Mouse (Mus musculus): ENCODE results near the gene Thap8. TPM values are rescaled to one million over a fixed set of nuclear protein-coding genes. Genes with fewer than 3 reads are reported as not detected.

Thap8 gene
- polyA plus RNA-seq, 1 experiment from 2014 or later = 0.48 TPM

GRCm38 (mm10) chr7:30336384-30336783, 56.5 kb downstream of the Thap8 start:
- Histone ChIP-seq H3K9me3 (no peaks in the 10 kb centered on the region), H3K9ac (no peak overlapping the region), H3K27me3 (peaks cover 37% of the 10 kb centered on the region), H3K4me1 (peaks cover 6% of the 10 kb centered on the region; the same call in 1 of the 2 replicates), H3K27ac (no peak overlapping the region), H3K4me2 (replicated peaks) (no peak overlapping the region), H3K4me3 (no peak overlapping the region), H3K36me3 (no peaks in the 10 kb centered on the region)
- WGBS = 2% methylated on average over 9 of the region's 9 CpGs
- ATAC-seq (ENCODE audit: low FRiP score, low read depth) = no peak

GRCm38 (mm10) chr7:30339432-30340109, 59.7 kb downstream of the Thap8 start:
- Histone ChIP-seq H3K27me3 (peaks cover 21% of the 10 kb centered on the region), H3K4me2 (replicated peaks) (no peak overlapping the region), H3K4me1 (peaks cover 5% of the 10 kb centered on the region; the same call in 1 of the 2 replicates), H3K27ac (no peak overlapping the region), H3K36me3 (no peaks in the 10 kb centered on the region), H3K9me3 (no peaks in the 10 kb centered on the region), H3K4me3 (no peak overlapping the region), H3K9ac (no peak overlapping the region)
- ATAC-seq (ENCODE audit: low FRiP score, low read depth) = no peak
- WGBS = 73% methylated on average over 5 of the region's 5 CpGs

Other genes with a start within 250 kb of the Thap8 start
- 6.1 and 6.8 TPM in 2 replicates for gene Zfp14, start 228.7 kb upstream of the Thap8 start, polyA plus RNA-seq (2015; fragmentation: Nextera tagmentation; extraction: Ambion mirVana)
- 8.8 and 9.7 TPM in 2 replicates for gene Zfp82, start 207.2 kb upstream of the Thap8 start, polyA plus RNA-seq (2015; fragmentation: Nextera tagmentation; extraction: Ambion mirVana)
- 2.3 and 3.3 TPM in 2 replicates for gene Gm26920, start 189.7 kb upstream of the Thap8 start, polyA plus RNA-seq (2015; fragmentation: Nextera tagmentation; extraction: Ambion mirVana)
- 18.8 and 20.6 TPM in 2 replicates for gene Zfp566, start 189.6 kb upstream of the Thap8 start, polyA plus RNA-seq (2015; fragmentation: Nextera tagmentation; extraction: Ambion mirVana)
- 147 and 154 TPM in 2 replicates for gene Zfp260, start 185.3 kb upstream of the Thap8 start, polyA plus RNA-seq (2015; fragmentation: Nextera tagmentation; extraction: Ambion mirVana)
- gene Zfp382, start 158.2 kb upstream of the Thap8 start, polyA plus RNA-seq (2015; fragmentation: Nextera tagmentation; extraction: Ambion mirVana) = 13.8 and 14.6 TPM in 2 replicates
- gene Zfp146, start 110.3 kb upstream of the Thap8 start, polyA plus RNA-seq (2015; fragmentation: Nextera tagmentation; extraction: Ambion mirVana) = 22.2 and 22.4 TPM in 2 replicates
- gene Cox7a1, start 96.0 kb upstream of the Thap8 start, polyA plus RNA-seq (2015; fragmentation: Nextera tagmentation; extraction: Ambion mirVana) = 1.8 and 2.4 TPM in 2 replicates
- gene Capns1, start 81.3 kb upstream of the Thap8 start, polyA plus RNA-seq (2015; fragmentation: Nextera tagmentation; extraction: Ambion mirVana) = 94.9 and 100 TPM in 2 replicates
- 171 and 184 TPM in 2 replicates for gene Polr2i, start 48.1 kb upstream of the Thap8 start, polyA plus RNA-seq (2015; fragmentation: Nextera tagmentation; extraction: Ambion mirVana)
- gene Tbcb, start 47.8 kb upstream of the Thap8 start, polyA plus RNA-seq (2015; fragmentation: Nextera tagmentation; extraction: Ambion mirVana) = 219 and 220 TPM in 2 replicates
- 0.28 TPM in 1 of 2 replicates, not detected in the other for gene Ovol3, start 44.4 kb upstream of the Thap8 start, polyA plus RNA-seq (2015; fragmentation: Nextera tagmentation; extraction: Ambion mirVana)
- gene Wdr62, start 325 bp downstream of the Thap8 start, polyA plus RNA-seq (2015; fragmentation: Nextera tagmentation; extraction: Ambion mirVana) = 8.5 and 9.2 TPM in 2 replicates
- 51.2 and 51.5 TPM in 2 replicates for gene Clip3, start 11.6 kb downstream of the Thap8 start, polyA plus RNA-seq (2015; fragmentation: Nextera tagmentation; extraction: Ambion mirVana)
- gene Alkbh6, start 28.6 kb downstream of the Thap8 start, polyA plus RNA-seq (2015; fragmentation: Nextera tagmentation; extraction: Ambion mirVana) = 94.2 and 99.2 TPM in 2 replicates
- 89.9 and 90.4 TPM in 2 replicates for gene Syne4, start 34.7 kb downstream of the Thap8 start, polyA plus RNA-seq (2015; fragmentation: Nextera tagmentation; extraction: Ambion mirVana)
- 0.95 and 1.2 TPM in 2 replicates for gene E130208F15Rik, start 41.6 kb downstream of the Thap8 start, polyA plus RNA-seq (2015; fragmentation: Nextera tagmentation; extraction: Ambion mirVana)
- 20.0 and 22.4 TPM in 2 replicates for gene Sdhaf1, start 43.8 kb downstream of the Thap8 start, polyA plus RNA-seq (2015; fragmentation: Nextera tagmentation; extraction: Ambion mirVana)
- 6.8 and 7.5 TPM in 2 replicates for gene Lrfn3, start 82.7 kb downstream of the Thap8 start, polyA plus RNA-seq (2015; fragmentation: Nextera tagmentation; extraction: Ambion mirVana)
- gene Tyrobp, start 133.7 kb downstream of the Thap8 start, polyA plus RNA-seq (2015; fragmentation: Nextera tagmentation; extraction: Ambion mirVana) = 29.7 and 32.7 TPM in 2 replicates
- 0.64 and 0.68 TPM in 2 replicates for gene Hcst, start 139.8 kb downstream of the Thap8 start, polyA plus RNA-seq (2015; fragmentation: Nextera tagmentation; extraction: Ambion mirVana)
- 1.3 and 2.0 TPM in 2 replicates for gene Nfkbid, start 141.6 kb downstream of the Thap8 start, polyA plus RNA-seq (2015; fragmentation: Nextera tagmentation; extraction: Ambion mirVana)
- 38.4 and 44.2 TPM in 2 replicates for gene Aplp1, start 165.4 kb downstream of the Thap8 start, polyA plus RNA-seq (2015; fragmentation: Nextera tagmentation; extraction: Ambion mirVana)
- 0.20 and 0.23 TPM in 2 replicates for gene Kirrel2, start 177.6 kb downstream of the Thap8 start, polyA plus RNA-seq (2015; fragmentation: Nextera tagmentation; extraction: Ambion mirVana)
- 0.09 TPM in 2 replicates for gene Nphs1, start 178.2 kb downstream of the Thap8 start, polyA plus RNA-seq (2015; fragmentation: Nextera tagmentation; extraction: Ambion mirVana)
- 0.32 TPM in 1 of 2 replicates, not detected in the other for gene Prodh2, start 213.5 kb downstream of the Thap8 start, polyA plus RNA-seq (2015; fragmentation: Nextera tagmentation; extraction: Ambion mirVana)